Comparison of ENCODE assay signal across 32 mouse cellular contexts in genomic region chr19:42569076-42569475, GRCm38 (mm10). TPM values are rescaled to one million over a fixed set of nuclear protein-coding genes. Genes with fewer than 3 reads are reported as not detected.
DNase-seq lines count a peak whose midpoint lies in the region; ATAC-seq and TF ChIP-seq lines count a peak whose summit lies in the region.
"Had no signal": no experiment of that assay in that cellular context is flagged by ENCODE, and none has a peak within 500 bp of the region (broad histone marks: within the 10 kb centered on the region; RNA-seq: fewer than 3 reads in every experiment).

No protein-coding gene starts in this region.

- H3K27me3 ChIP-seq in forebrain, embryonic 14.5 days (replicated peaks; ENCODE audit: control insufficient read depth, insufficient read depth, low read length) = no peaks in the 10 kb centered on the region
- no peaks in the 10 kb centered on the region for H3K27me3 ChIP-seq in forebrain, embryonic 13.5 days
- no peaks in the 10 kb centered on the region for H3K27me3 ChIP-seq in heart, embryonic 11.5 days (ENCODE audit: control insufficient read depth, insufficient read depth, low read length)
- no peaks in the 10 kb centered on the region for H3K27me3 ChIP-seq in midbrain, postnatal 0 days (ENCODE audit: insufficient read depth, low read length)
- H3K27me3 ChIP-seq: forebrain, embryonic 15.5 days; heart, embryonic 12.5 days; hindbrain, embryonic 13.5 days; limb, embryonic 15.5 days; liver, embryonic 15.5 days; lung, embryonic 15.5 days; megakaryocyte, embryonic 14.5 days; midbrain, embryonic 12.5 days; stomach, embryonic 15.5 days had no signal

- no peak overlapping the region for H3K27ac ChIP-seq in forebrain, embryonic 14.5 days (ENCODE audit: low read depth, low read length)
- no peak overlapping the region for H3K27ac ChIP-seq in forebrain, embryonic 13.5 days
- H3K27ac ChIP-seq in heart, embryonic 11.5 days (ENCODE audit: low read depth, low read length) = no peak overlapping the region
- no peak overlapping the region for H3K27ac ChIP-seq in midbrain, postnatal 0 days (ENCODE audit: low read depth, low read length)
- H3K27ac ChIP-seq: forebrain, embryonic 15.5 days; hindbrain, embryonic 13.5 days; limb, embryonic 10.5 days; limb, embryonic 15.5 days; liver, embryonic 15.5 days; lung, embryonic 15.5 days; midbrain, embryonic 12.5 days; stomach, embryonic 15.5 days had no signal

- no peak for ATAC-seq in forebrain, embryonic 14.5 days
- no peak for ATAC-seq in forebrain, embryonic 13.5 days
- ATAC-seq in heart, embryonic 11.5 days (replicated peaks; ENCODE audit: insufficient number of reproducible peaks, low FRiP score, low TSS enrichment) = no peak
- ATAC-seq in midbrain, postnatal 0 days (ENCODE audit: low FRiP score) = no peak
- ATAC-seq: forebrain, embryonic 15.5 days; intestine, postnatal 0 days had no signal

- H3K9me3 ChIP-seq in forebrain, embryonic 14.5 days (replicated peaks; ENCODE audit: control insufficient read depth, low read length) = no peaks in the 10 kb centered on the region
- H3K9me3 ChIP-seq in forebrain, embryonic 13.5 days (replicated peaks) = no peaks in the 10 kb centered on the region
- H3K9me3 ChIP-seq in heart, embryonic 11.5 days (replicated peaks; ENCODE audit: control insufficient read depth, low read length) = no peaks in the 10 kb centered on the region
- H3K9me3 ChIP-seq in midbrain, postnatal 0 days (ENCODE audit: low read length) = no peaks in the 10 kb centered on the region
- H3K9me3 ChIP-seq: forebrain, embryonic 15.5 days; heart, embryonic 12.5 days; hindbrain, embryonic 13.5 days; limb, embryonic 10.5 days; limb, embryonic 15.5 days; liver, embryonic 15.5 days; lung, embryonic 15.5 days; megakaryocyte, embryonic 14.5 days; midbrain, embryonic 12.5 days; stomach, embryonic 15.5 days had no signal

- H3K36me3 ChIP-seq in forebrain, embryonic 14.5 days (ENCODE audit: control insufficient read depth, insufficient read depth, low read length) = no peaks in the 10 kb centered on the region
- H3K36me3 ChIP-seq in forebrain, embryonic 13.5 days (ENCODE audit: poor library complexity, severe bottlenecking) = 0 out of 2 replicates have a peak, but pooled peaks cover 3% of the 10 kb centered on the region
- H3K36me3 ChIP-seq in heart, embryonic 11.5 days (ENCODE audit: control insufficient read depth, insufficient read depth, low read length) = no peaks in the 10 kb centered on the region
- no peaks in the 10 kb centered on the region for H3K36me3 ChIP-seq in midbrain, postnatal 0 days (ENCODE audit: insufficient read depth, low read length)
- H3K36me3 ChIP-seq: forebrain, embryonic 15.5 days; hindbrain, embryonic 13.5 days; limb, embryonic 15.5 days; lung, embryonic 15.5 days; midbrain, embryonic 12.5 days; stomach, embryonic 15.5 days had no signal

- 65% methylated on average over 2 of the region's 2 CpGs for WGBS in forebrain, embryonic 14.5 days
- WGBS in forebrain, embryonic 13.5 days = 68% methylated on average over 2 of the region's 2 CpGs
- WGBS in heart, embryonic 11.5 days (ENCODE audit: insufficient replicate concordance) = 80% methylated on average over 2 of the region's 2 CpGs
- 66% methylated on average over 2 of the region's 2 CpGs for WGBS in midbrain, postnatal 0 days

- no peak overlapping the region for H3K4me3 ChIP-seq in forebrain, embryonic 14.5 days (ENCODE audit: low read depth, low read length)
- H3K4me3 ChIP-seq in forebrain, embryonic 13.5 days = no peak overlapping the region
- no peak overlapping the region for H3K4me3 ChIP-seq in heart, embryonic 11.5 days (ENCODE audit: low read depth, low read length)
- no peak overlapping the region for H3K4me3 ChIP-seq in midbrain, postnatal 0 days (ENCODE audit: low read depth, low read length)
- H3K4me3 ChIP-seq: erythroblast, embryonic 14.5 days; forebrain, embryonic 15.5 days; heart, embryonic 12.5 days; hindbrain, embryonic 13.5 days; limb, embryonic 10.5 days; limb, embryonic 15.5 days; liver, embryonic 15.5 days; lung, embryonic 15.5 days; megakaryocyte, embryonic 14.5 days; midbrain, embryonic 12.5 days; stomach, embryonic 15.5 days had no signal

- H3K4me1 ChIP-seq in forebrain, embryonic 14.5 days (ENCODE audit: control insufficient read depth, insufficient read depth, low read length) = no peaks in the 10 kb centered on the region; the same call in 1 of the 2 replicates
- peaks cover 13% of the 10 kb centered on the region for H3K4me1 ChIP-seq in forebrain, embryonic 13.5 days
- H3K4me1 ChIP-seq in heart, embryonic 11.5 days (ENCODE audit: control insufficient read depth, insufficient read depth, low read length) = no peaks in the 10 kb centered on the region
- H3K4me1 ChIP-seq in midbrain, postnatal 0 days (ENCODE audit: insufficient read depth, low read length) = peaks cover 7% of the 10 kb centered on the region; the same call in 1 of the 2 replicates
- H3K4me1 ChIP-seq: limb, embryonic 10.5 days; limb, embryonic 15.5 days; liver, embryonic 15.5 days; lung, embryonic 15.5 days; stomach, embryonic 15.5 days had no signal

- no peak for TF ChIP-seq CTCF in midbrain, postnatal 0 days (IDR thresholded peaks at IDR 0.05)

- peak; percentile 23 for DNase-seq in forebrain, embryonic 14.5 days (ENCODE audit: low spot score)
- DNase-seq in 416B (ENCODE audit: low read depth) = peak; percentile 84
- peak; percentile 52 for DNase-seq in adrenal gland, adult 8-10 months
- DNase-seq in brain, adult 2 months (ENCODE audit: low read depth, low spot score) = peak; percentile 23
- no peak for DNase-seq in midbrain, postnatal 0 days (ENCODE audit: low spot score)
- DNase-seq: cerebellum, adult 18-20 months; cerebellum, postnatal 14 days; gastrocnemius, postnatal 25 days; heart, adult 18-20 months; heart, postnatal 4 days; kidney, adult 9 months; kidney, postnatal 10 days; layer of hippocampus, postnatal 36 days; lung, postnatal 36 days; right cerebral cortex, postnatal 25 days; thymus, adult 18-20 months; thymus, postnatal 25 days had no signal

- no peak overlapping the region for H3K9ac ChIP-seq in forebrain, embryonic 14.5 days (ENCODE audit: low read length)
- H3K9ac ChIP-seq in forebrain, embryonic 13.5 days = no peak overlapping the region
- H3K9ac ChIP-seq in heart, embryonic 11.5 days (ENCODE audit: low read depth, low read length) = no peak overlapping the region
- H3K9ac ChIP-seq in midbrain, postnatal 0 days (replicated peaks; ENCODE audit: low read length, poor library complexity, severe bottlenecking) = no peak overlapping the region
- H3K9ac ChIP-seq: forebrain, embryonic 15.5 days; heart, embryonic 12.5 days; hindbrain, embryonic 13.5 days; limb, embryonic 15.5 days; liver, embryonic 15.5 days; lung, embryonic 15.5 days; midbrain, embryonic 12.5 days; stomach, embryonic 15.5 days had no signal

- H3K4me2 ChIP-seq in forebrain, embryonic 14.5 days (ENCODE audit: low read length) = no peak overlapping the region
- H3K4me2 ChIP-seq in forebrain, embryonic 13.5 days = no peak overlapping the region
- H3K4me2 ChIP-seq in heart, embryonic 11.5 days = no peak overlapping the region
- no peak overlapping the region for H3K4me2 ChIP-seq in midbrain, postnatal 0 days (ENCODE audit: low read depth, low read length, poor library complexity, severe bottlenecking)
- H3K4me2 ChIP-seq: forebrain, embryonic 15.5 days; heart, embryonic 12.5 days; hindbrain, embryonic 13.5 days; limb, embryonic 15.5 days; liver, embryonic 15.5 days; lung, embryonic 15.5 days; midbrain, embryonic 12.5 days; stomach, embryonic 15.5 days had no signal

RNA-seq across cellular contexts. Expression of gene Loxl4, which starts 43.5 kb away (rescaled TPM):
- 0.07 and 0.13 TPM in 2 replicates for polyA plus RNA-seq in forebrain, embryonic 14.5 days (2014; fragmentation: Nextera tagmentation; extraction: Ambion mirVana)
- 0.11 and 0.13 TPM in 2 replicates for polyA plus RNA-seq in forebrain, embryonic 13.5 days (2015; fragmentation: Nextera tagmentation; extraction: Ambion mirVana)
- total RNA-seq in adrenal gland, adult 8-10 months (2022) = 1 to 10 TPM; 1.5 to 3.1 (median 2.0) TPM
- polyA plus RNA-seq in heart, embryonic 11.5 days (2014; fragmentation: Nextera tagmentation; extraction: Ambion mirVana) = 0.14 and 0.24 TPM in 2 replicates
- total RNA-seq in midbrain, postnatal 0 days (2014; rRNA removed) = 0.24 and 0.27 TPM in 2 replicates
- 0.10 and 0.11 TPM in 2 replicates for polyA plus RNA-seq in midbrain, postnatal 0 days (2015; fragmentation: Nextera tagmentation; extraction: Ambion mirVana)
- total RNA-seq: monocyte, adult 5-6 weeks had no signal
- polyA plus RNA-seq: erythroblast, embryonic 14.5 days had no signal

RNA-seq across cellular contexts. Expression of gene R3hcc1l, which starts 50.5 kb away (rescaled TPM):
- 15.8 and 16.1 TPM in 2 replicates for polyA plus RNA-seq in forebrain, embryonic 14.5 days (2014; fragmentation: Nextera tagmentation; extraction: Ambion mirVana)
- 15.9 and 18.1 TPM in 2 replicates for polyA plus RNA-seq in forebrain, embryonic 13.5 days (2015; fragmentation: Nextera tagmentation; extraction: Ambion mirVana)
- total RNA-seq in adrenal gland, adult 8-10 months (2022) = 10 to 100 TPM; 25.0 to 31.3 (median 26.2) TPM
- 13.1 and 17.7 TPM in 2 replicates for polyA plus RNA-seq in heart, embryonic 11.5 days (2014; fragmentation: Nextera tagmentation; extraction: Ambion mirVana)
- total RNA-seq in midbrain, postnatal 0 days (2014; rRNA removed) = 7.7 and 12.9 TPM in 2 replicates
- 9.8 and 9.9 TPM in 2 replicates for polyA plus RNA-seq in midbrain, postnatal 0 days (2015; fragmentation: Nextera tagmentation; extraction: Ambion mirVana)
